Mouse (Mus musculus): ENCODE measurements around the gene Cog4. TPM values are rescaled to one million over a fixed set of nuclear protein-coding genes. Genes with fewer than 3 reads are reported as not detected.

Cog4 gene
- polyA plus RNA-seq, 2 experiments: 44.5 to 65.5 TPM

DNA sequence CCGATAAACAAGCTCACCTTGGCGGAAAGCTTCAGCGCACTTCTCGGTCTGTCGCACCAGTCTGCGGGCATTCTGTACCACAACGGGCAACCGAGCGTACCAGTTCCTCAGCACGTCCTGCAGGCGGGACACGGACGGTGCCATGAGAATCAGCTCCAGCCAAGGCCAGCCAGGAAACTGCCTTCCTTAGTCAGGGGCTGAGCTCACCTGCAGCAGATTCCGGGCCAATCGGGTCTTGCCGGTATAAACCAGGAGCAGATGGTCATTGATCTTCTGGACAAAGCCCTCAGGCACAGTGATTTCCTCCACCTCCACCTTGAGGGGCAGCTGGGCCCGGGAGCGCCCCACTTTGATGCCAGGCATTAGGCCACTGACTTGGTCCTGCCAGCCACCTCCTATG is 37.4 kb downstream of the Cog4 start:
- H3K4me1 ChIP-seq (ENCODE audit: control insufficient read depth, insufficient read depth, low read length): no peaks in the 10 kb centered on the region
- no peak for DNase-seq (ENCODE audit: low spot score)
- H3K4me2 ChIP-seq (replicated peaks; ENCODE audit: low read depth, low read length, severe bottlenecking): no peak overlapping the region
- H3K36me3 ChIP-seq (ENCODE audit: control insufficient read depth, insufficient read depth, low read length): peaks cover 82% of the 10 kb centered on the region
- no peak overlapping the region for H3K27ac ChIP-seq (replicated peaks; ENCODE audit: low read depth, low read length)
- no peak for TF ChIP-seq POLR2A (IDR thresholded peaks at IDR 0.05; ENCODE audit: borderline replicate concordance, extremely low read depth, insufficient read depth, insufficient read length)
- 96% methylated on average over 18 of the region's 18 CpGs for whole genome bisulfite sequencing
- H3K9me3 ChIP-seq (ENCODE audit: control insufficient read depth, low read length): no peaks in the 10 kb centered on the region
- H3K4me3 ChIP-seq (replicated peaks; ENCODE audit: low read length): no peak overlapping the region
- no peak for ATAC-seq (ENCODE audit: low FRiP score, low read depth)
- H3K9ac ChIP-seq (ENCODE audit: low read depth, low read length, severe bottlenecking): no peak overlapping the region
- no peaks in the 10 kb centered on the region for H3K27me3 ChIP-seq (ENCODE audit: control insufficient read depth, insufficient read depth, low read length)

GRCm38 (mm10) chr8:110886634-110887033 is 40.2 kb downstream of the Cog4 start:
- Histone ChIP-seq H3K4me1 (ENCODE audit: control insufficient read depth, insufficient read depth, low read length) (no peaks in the 10 kb centered on the region), H3K4me3 (replicated peaks; ENCODE audit: low read length) (no peak overlapping the region), H3K27ac (replicated peaks; ENCODE audit: low read depth, low read length) (no peak overlapping the region), H3K4me2 (replicated peaks; ENCODE audit: low read depth, low read length, severe bottlenecking) (no peak overlapping the region), H3K9me3 (ENCODE audit: control insufficient read depth, low read length) (no peaks in the 10 kb centered on the region), H3K36me3 (ENCODE audit: control insufficient read depth, insufficient read depth, low read length) (peaks cover 74% of the 10 kb centered on the region), H3K27me3 (ENCODE audit: control insufficient read depth, insufficient read depth, low read length) (no peaks in the 10 kb centered on the region), H3K9ac (ENCODE audit: low read depth, low read length, severe bottlenecking) (no peak overlapping the region)
- WGBS: 87% methylated on average over 3 of the region's 3 CpGs
- no peak for ATAC-seq (ENCODE audit: low FRiP score, low read depth)
- TF ChIP-seq POLR2A (IDR thresholded peaks at IDR 0.05; ENCODE audit: borderline replicate concordance, extremely low read depth, insufficient read depth, insufficient read length): no peak
- DNase-seq (ENCODE audit: low spot score): no peak

GRCm38 (mm10) chr8:110887551-110887950 is 41.2 kb downstream of the Cog4 start:
- Histone ChIP-seq H3K4me2 (replicated peaks; ENCODE audit: low read depth, low read length, severe bottlenecking) (no peak overlapping the region), H3K4me3 (replicated peaks; ENCODE audit: low read length) (no peak overlapping the region), H3K36me3 (ENCODE audit: control insufficient read depth, insufficient read depth, low read length) (peaks cover 65% of the 10 kb centered on the region), H3K9me3 (ENCODE audit: control insufficient read depth, low read length) (no peaks in the 10 kb centered on the region), H3K9ac (ENCODE audit: low read depth, low read length, severe bottlenecking) (no peak overlapping the region), H3K27ac (replicated peaks; ENCODE audit: low read depth, low read length) (no peak overlapping the region), H3K4me1 (ENCODE audit: control insufficient read depth, insufficient read depth, low read length) (no peaks in the 10 kb centered on the region), H3K27me3 (ENCODE audit: control insufficient read depth, insufficient read depth, low read length) (no peaks in the 10 kb centered on the region)
- 87% methylated on average over 10 of the region's 10 CpGs for WGBS
- ATAC-seq (ENCODE audit: low FRiP score, low read depth) (no peak), DNase-seq (ENCODE audit: low spot score) (no peak)
- TF ChIP-seq POLR2A (IDR thresholded peaks at IDR 0.05; ENCODE audit: borderline replicate concordance, extremely low read depth, insufficient read depth, insufficient read length): no peak

- ATAC-seq (ENCODE audit: low FRiP score, low read depth) (no peak), DNase-seq (ENCODE audit: low spot score) (no peak)
- Histone ChIP-seq H3K27me3 (ENCODE audit: control insufficient read depth, insufficient read depth, low read length) (no peaks in the 10 kb centered on the region), H3K4me3 (replicated peaks; ENCODE audit: low read length) (no peak overlapping the region), H3K9ac (ENCODE audit: low read depth, low read length, severe bottlenecking) (no peak overlapping the region), H3K27ac (replicated peaks; ENCODE audit: low read depth, low read length) (no peak overlapping the region), H3K9me3 (ENCODE audit: control insufficient read depth, low read length) (no peaks in the 10 kb centered on the region), H3K36me3 (ENCODE audit: control insufficient read depth, insufficient read depth, low read length) (peaks cover 62% of the 10 kb centered on the region), H3K4me2 (replicated peaks; ENCODE audit: low read depth, low read length, severe bottlenecking) (no peak overlapping the region), H3K4me1 (ENCODE audit: control insufficient read depth, insufficient read depth, low read length) (no peaks in the 10 kb centered on the region)
- 88% methylated on average over 8 of the region's 8 CpGs for WGBS
- no peak for TF ChIP-seq POLR2A (IDR thresholded peaks at IDR 0.05; ENCODE audit: borderline replicate concordance, extremely low read depth, insufficient read depth, insufficient read length)
These were observed 42.0 kb downstream of the Cog4 start for GRCm38 (mm10) chr8:110888441-110888840.

- DNase-seq (ENCODE audit: low spot score): no peak
- Histone ChIP-seq H3K9ac (ENCODE audit: low read depth, low read length, severe bottlenecking) (no peak overlapping the region), H3K9me3 (ENCODE audit: control insufficient read depth, low read length) (no peaks in the 10 kb centered on the region), H3K4me2 (replicated peaks; ENCODE audit: low read depth, low read length, severe bottlenecking) (no peak overlapping the region), H3K27me3 (ENCODE audit: control insufficient read depth, insufficient read depth, low read length) (no peaks in the 10 kb centered on the region), H3K4me3 (replicated peaks; ENCODE audit: low read length) (no peak overlapping the region), H3K4me1 (ENCODE audit: control insufficient read depth, insufficient read depth, low read length) (no peaks in the 10 kb centered on the region), H3K36me3 (ENCODE audit: control insufficient read depth, insufficient read depth, low read length) (peaks cover 59% of the 10 kb centered on the region), H3K27ac (replicated peaks; ENCODE audit: low read depth, low read length) (no peak overlapping the region; the same call in 1 of the 2 replicates)
- no peak for TF ChIP-seq POLR2A (IDR thresholded peaks at IDR 0.05; ENCODE audit: borderline replicate concordance, extremely low read depth, insufficient read depth, insufficient read length)
- WGBS: 88% methylated on average over 16 of the region's 16 CpGs
- ATAC-seq (ENCODE audit: low FRiP score, low read depth): no peak
These were observed 42.5 kb downstream of the Cog4 start for GRCm38 (mm10) chr8:110888860-110889259.

DNA sequence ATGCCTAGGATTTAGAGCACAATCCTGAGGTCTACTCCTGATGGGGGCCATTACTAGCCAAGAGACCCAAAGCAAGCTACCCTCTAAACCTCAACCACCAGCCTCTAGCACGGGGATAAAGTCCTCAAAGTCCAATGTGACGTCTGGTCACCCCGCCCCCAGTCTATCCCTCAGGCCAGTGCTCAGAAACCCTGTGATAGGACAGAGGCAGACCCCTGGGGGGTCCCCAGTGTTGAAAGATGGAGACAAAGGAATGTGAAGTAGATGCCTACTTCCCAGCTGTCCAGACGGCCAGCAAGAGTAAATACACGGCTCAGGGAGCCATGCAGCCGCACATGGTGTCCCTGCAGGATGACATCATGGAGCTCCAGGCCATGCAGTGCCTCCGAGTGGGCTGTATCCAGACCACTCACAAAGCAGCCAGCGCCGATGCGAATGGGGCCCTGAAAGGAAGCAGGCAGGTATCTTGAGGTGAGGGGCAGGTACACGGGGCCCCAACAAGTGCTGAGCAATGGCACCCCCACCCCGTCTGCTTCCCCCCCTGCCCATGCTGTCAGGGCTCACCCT is 43.6 kb downstream of the Cog4 start:
- H3K9ac ChIP-seq (ENCODE audit: low read depth, low read length, severe bottlenecking): no peak overlapping the region
- no peak for TF ChIP-seq POLR2A (IDR thresholded peaks at IDR 0.05; ENCODE audit: borderline replicate concordance, extremely low read depth, insufficient read depth, insufficient read length)
- DNase-seq (ENCODE audit: low spot score): no peak
- no peaks in the 10 kb centered on the region for H3K4me1 ChIP-seq (ENCODE audit: control insufficient read depth, insufficient read depth, low read length)
- WGBS: 67% methylated on average over 12 of the region's 12 CpGs
- H3K27ac ChIP-seq (replicated peaks; ENCODE audit: low read depth, low read length): no peak overlapping the region
- H3K9me3 ChIP-seq (ENCODE audit: control insufficient read depth, low read length): no peaks in the 10 kb centered on the region
- no peaks in the 10 kb centered on the region for H3K27me3 ChIP-seq (ENCODE audit: control insufficient read depth, insufficient read depth, low read length)
- no peak for ATAC-seq (ENCODE audit: low FRiP score, low read depth)
- H3K4me3 ChIP-seq (replicated peaks; ENCODE audit: low read length): no peak overlapping the region
- peaks cover 49% of the 10 kb centered on the region for H3K36me3 ChIP-seq (ENCODE audit: control insufficient read depth, insufficient read depth, low read length)
- no peak overlapping the region for H3K4me2 ChIP-seq (replicated peaks; ENCODE audit: low read depth, low read length, severe bottlenecking)

Measured in limb, embryonic 14.5 days (tissue).